Mouse (Mus musculus): ENCODE data around the gene Ptger1.

DNA sequence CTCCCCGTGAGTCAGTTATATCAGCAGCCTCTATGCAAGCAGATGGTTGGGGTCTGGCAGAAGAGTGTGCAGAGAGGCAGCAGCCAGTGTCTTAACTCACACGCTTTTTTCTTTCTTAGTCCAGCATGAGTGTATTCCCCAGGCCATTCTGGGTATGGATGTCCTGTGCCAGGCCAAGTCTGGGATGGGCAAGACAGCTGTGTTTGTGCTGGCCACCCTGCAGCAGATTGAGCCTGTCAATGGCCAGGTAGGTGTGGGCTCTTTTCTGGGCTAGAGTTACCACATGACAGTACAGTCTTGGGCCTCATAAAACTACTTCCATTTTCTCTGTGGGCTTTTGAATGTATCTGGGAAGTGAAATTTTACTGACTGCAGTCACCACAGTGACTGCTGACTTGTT is 53.2 kb downstream of the Ptger1 start:
- TF ChIP-seq POLR2A (IDR thresholded peaks at IDR 0.05; ENCODE audit: control insufficient read depth, extremely low read depth, insufficient read depth, low read length, poor library complexity) (no peak), CTCF (IDR thresholded peaks at IDR 0.05; ENCODE audit: borderline replicate concordance, control insufficient read depth, extremely low read depth, insufficient read depth, low read length, poor library complexity) (no peak)
